Mouse (Mus musculus): ENCODE results near the gene Aff1.
A peak's percentile ranks its signal among the peaks of the same experiment; 100 is the strongest.

Gene Aff1

DNA sequence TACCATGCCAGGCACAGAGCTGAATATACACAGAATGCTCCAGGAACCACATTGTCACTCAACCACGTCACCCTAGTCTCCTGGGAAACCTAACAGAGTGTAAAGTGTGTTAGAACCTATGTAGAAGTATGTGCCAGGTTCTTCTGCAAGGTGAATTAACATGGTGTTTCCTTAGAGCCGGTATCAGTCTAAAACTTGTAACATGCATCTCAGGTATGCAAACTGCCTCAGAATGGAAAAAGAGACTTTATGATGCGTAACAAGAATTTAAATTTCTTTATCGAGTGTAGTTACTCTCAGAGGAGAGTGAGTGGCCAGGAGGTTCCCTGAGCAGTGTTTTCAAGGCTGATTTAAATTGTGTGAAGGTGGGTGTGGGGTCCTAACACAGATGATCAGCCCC is 85.3 kb downstream of the Aff1 start:
- DNase-seq, result no peak

DNA sequence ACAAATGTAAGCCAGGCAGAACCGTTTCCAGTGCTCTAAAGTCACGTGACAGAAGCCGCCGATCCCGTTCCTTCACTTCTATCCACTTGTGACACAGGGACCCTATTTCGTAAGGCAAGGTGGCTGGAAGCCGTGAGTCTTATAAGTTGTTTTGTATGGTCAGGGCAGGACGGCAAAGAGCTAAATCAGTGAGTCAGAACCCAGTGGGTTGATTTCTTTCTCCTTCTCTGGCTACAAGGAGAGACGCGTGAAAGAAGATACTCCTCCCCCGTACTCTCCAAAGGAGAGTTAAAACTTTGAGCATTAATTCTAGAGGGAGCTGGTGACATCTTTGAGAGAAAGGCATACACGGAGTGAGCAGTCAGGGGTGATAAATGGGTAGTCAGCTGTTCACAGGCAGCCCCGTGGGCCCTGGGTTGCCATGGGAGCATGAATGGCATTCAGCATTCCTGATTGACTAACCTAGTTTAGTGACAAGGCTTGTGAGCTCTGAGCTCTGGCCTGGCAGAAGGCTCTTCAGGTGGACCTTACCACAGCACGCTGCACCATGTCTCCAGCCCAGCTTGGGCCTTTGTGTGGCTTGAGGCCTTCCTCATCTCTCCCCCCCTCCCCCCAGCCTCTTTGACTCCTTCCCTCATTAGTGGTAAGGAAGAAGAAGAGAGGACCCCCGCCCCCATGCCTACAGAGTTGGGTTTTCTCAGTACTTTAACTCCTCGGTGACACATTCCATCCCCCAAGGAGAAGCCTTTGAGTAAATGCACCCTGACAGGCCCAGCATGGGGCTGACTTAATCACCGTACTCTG is 86.3 kb downstream of the Aff1 start:
- DNase-seq, result no peak

DNA sequence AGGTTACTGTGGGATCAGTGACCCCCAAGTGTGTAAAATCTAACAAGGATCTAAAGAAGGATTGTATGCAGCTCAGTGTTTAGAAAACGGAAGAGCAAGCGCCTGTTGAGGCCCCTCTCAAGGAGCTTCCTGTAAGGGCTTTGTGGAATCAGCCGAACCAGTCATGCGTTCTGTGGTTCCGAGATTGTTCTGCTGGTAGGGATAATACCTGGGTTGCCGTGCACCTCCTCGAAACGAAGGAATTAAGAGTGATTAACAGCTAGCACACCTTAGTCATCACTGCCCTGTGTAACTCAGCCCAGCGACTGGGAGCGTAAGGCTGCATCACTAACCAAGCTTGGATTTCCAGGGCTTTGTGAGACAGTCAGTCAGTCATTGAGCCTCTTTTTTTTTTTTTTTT is 87.7 kb downstream of the Aff1 start:
- DNase-seq, result no peak

DNA sequence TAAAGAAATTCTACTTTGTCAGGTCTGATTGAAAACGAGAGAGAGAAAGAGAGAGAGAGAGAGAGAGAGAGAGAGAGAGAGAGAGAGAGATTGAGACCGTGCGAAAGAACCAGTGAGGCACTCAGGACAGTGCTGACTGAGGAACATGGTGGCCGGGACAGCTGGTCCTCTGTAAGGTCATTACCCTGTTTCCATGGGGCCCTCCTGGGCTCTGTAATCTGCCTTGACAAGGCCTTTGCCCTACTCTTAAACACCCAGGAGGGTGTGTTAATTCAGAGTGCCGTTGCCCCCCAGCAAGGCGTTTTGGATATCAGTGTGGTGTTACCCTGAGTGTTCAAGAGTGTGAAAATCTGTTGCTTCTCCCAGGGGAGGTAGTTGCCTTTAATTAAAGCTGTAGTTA is 88.1 kb downstream of the Aff1 start:
- no peak for DNase-seq

DNA sequence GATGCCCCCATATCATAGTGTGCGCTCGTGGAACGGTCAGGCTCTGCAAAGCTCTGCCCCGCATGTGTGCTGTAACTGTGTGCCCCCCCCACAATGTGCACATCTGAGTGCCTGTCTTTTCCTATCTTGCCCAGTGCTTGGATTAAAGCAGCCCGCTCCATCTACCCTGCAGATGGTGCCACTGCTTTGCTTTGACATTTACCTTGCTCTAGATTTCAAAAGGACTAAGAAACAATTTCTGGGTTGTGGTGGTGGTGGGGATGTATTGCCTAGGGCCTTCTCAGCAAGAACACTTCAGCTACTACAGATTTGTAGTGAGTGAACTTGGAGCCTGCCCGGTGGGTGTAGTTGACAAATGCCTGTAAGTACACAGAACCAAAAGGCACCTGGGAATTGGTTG is 88.7 kb downstream of the Aff1 start:
- peak; percentile 51 for DNase-seq

DNA sequence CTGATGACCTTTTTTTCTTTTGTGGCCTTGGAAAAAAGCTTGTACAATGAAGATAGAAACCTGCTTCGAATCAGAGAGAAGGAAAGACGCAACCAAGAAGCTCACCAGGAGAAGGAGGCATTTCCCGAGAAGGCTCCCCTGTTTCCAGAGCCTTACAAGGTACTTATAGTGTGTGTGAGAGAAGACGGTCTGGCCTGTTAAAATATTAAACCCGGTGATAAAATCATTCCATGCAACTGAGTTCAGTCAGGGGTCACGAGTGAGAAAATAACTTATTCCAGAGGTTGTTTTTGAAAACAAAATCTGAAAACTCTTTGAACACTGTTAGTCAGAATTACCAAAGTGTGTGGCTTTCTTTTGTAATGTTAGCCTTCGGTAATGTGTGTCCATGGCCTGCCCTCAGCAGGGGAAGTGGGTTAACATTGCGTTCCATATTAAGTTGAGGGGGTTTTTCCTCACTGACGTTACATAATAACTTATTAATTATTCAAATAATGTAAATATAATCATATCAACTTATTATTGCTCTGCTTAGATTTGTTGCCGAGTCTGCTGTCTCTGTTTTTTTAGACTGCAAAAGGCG is 91.0 kb downstream of the Aff1 start:
- DNase-seq, result no peak

DNA sequence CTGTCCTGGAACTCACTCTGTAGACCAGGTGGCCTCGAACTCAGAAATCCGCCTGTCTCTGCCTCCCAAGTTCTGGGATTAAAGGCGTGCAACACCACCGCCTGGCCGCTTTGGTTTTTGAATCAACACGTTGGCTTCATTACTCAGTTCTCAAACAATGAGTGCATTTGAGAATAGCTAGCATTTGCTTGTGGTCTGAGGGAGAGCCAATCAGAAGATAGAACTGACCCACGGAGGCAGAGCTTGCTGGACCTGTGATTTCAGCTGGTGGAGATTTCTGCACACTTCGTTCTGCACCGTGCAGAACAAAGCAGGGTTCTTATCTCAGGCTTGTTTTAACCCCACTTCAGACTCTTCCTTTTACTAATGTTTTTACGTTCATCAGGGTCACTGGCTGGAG is 93.9 kb downstream of the Aff1 start:
- no peak for DNase-seq

DNA sequence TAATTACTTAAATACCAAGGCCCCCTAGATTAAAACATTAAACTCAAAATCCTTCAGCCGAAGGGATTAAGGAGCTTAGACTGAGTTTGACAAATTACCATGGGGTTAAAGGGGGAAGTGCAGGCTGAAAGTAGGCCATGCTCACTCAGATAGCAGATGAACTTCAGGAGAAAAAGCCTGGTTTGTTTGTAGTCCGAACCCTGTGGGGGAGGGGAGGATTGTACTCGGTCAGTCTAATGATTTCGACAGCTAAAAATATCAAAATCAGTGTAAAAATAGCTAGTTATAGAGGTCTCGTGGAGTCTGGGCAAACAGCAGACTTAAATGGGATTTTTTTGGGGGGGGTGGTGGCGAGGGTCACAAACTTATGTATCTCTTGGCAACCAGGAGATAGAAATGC is 96.3 kb downstream of the Aff1 start:
- DNase-seq, result no peak

DNA sequence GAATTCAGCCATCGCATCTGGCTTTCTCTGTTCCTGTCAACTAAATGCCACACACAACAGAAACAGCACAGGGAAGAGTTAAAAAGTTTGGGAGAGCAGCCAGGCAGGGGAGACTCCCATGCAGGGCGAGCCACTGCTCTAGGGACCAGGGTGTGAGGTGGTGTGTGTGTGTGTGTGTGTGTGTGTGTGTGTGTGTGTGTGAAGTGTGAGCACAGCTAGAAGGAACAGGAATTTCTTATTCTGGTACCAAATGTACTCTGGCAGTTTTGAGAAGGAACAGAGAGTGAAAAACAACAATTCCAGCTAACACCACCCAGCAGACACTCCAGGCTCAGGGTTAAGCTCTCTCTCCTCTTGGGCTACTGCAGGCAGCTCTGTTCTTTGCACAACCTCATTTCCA is 96.8 kb downstream of the Aff1 start:
- no peak for DNase-seq

DNA sequence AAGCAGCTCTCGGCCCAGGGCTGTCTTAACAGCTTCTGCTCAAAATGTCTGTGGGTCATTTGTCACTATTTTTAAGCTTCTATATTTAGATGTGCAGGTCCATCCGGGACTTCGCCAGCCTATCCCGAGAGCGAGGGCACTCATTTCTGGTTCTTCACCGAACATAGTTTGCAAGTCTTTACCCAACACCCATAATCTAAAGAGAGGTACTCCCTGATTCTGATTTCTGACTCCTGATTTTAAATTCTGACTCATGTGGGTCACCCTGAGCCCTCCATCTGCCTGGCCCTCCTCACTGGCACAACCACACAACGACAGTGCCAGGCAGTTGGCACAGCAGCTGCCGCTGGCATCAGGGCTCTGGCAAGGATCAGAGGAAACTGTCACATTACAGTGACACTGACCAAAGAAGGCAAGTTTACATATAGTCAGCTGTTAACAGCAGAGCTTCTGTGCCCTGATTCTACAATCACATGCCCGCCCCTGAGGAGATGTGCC is 97.5 kb downstream of the Aff1 start:
- DNase-seq, result peak; percentile 86

DNA sequence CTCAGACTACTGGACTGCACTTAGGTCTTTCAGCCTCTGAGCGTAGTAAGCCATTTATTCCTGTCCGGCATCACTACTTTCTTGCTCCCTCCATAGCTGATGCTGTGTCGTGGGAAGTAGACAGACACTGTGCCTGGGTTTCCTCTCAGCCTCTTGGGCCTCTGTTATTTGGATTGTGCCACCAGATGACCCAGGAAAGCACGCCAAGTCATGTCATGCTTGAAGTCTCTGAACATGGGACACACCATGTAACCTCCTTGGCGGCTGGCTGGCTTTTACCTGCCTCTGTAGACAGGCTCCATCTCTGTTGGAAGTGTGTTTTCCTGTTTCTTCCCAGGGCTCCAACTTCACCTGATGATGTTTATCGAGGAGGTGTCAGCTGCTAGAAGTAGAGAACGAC is 99.6 kb downstream of the Aff1 start:
- DNase-seq, result no peak

DNA sequence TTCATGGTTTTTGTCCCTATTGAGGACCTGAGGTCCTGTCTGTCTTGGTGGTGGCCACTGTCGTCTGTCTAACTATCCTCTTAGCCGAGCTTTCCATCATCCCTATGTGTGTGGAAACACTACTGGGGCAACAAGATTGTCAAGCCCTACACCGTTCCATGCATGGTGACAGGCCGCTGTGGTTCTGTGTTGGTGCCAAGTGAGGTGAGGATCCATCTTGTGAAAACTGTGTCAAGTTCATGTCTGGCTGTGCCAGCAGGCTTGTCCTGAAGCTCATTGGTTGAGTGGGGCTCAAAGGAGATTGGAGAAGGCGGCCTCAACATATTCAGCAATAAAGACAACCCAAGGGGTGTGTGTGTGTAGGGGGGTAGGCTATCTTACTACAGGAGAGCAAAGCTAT is 102.9 kb downstream of the Aff1 start:
- no peak for DNase-seq

DNA sequence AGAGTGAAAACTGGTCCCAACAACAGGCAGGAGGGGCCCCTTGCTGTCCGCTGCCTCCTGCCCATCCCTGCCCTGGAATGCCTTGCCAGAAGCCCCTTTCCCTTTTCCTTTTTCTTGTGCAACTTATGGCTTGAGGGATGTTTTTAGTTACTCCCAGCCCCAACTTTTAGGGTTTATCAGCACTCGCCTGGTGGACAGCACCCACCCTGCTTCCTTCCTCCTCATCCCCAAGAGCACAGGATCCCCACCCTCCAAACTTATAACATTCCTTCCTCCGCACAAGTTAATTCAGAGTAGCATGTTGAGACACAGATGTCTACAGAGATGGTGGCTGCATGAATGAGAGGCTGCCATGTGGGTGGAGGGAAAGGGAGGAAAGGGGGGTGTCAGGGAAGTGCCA is 103.9 kb downstream of the Aff1 start:
- no peak for DNase-seq

DNA sequence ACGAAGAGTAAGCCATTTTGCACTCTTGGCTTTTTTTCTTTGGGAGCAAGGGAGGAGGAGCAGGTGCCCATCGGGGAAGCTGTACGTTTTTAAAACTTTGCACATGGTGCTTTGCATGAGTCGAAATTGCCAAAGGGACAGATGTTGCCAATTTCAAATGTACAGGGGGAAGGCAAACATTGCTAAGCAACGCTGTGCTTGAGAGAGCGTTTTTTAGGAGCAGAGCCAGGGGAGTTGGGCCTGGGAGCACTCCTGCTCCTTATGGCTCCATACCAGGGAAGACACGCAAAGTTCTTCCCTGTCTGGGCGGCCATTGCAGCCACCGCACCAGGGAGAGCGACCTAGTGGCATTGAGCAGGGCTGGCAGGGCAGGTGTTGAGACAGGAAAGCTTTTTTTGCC is 105.6 kb downstream of the Aff1 start:
- no peak for DNase-seq

DNA sequence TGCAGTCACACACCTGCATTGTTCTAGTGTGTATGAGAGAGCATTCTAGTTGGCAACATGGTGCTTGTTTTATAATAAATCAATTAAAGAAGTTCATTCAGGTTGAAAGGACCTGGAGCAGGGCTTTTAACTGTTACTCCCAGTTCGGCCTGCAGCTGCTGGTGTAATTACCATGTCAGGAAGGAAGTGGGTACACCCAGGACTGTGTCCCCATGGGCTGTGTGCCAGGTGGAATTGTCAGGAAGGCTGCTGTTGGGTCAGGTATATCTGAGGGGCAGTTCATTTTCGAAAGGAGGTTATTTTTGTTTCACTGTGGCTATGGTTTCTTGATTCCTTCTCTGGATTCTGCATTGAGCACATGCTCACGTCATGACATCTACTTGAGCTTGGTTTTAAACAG is 107.3 kb downstream of the Aff1 start:
- DNase-seq, result no peak

DNA sequence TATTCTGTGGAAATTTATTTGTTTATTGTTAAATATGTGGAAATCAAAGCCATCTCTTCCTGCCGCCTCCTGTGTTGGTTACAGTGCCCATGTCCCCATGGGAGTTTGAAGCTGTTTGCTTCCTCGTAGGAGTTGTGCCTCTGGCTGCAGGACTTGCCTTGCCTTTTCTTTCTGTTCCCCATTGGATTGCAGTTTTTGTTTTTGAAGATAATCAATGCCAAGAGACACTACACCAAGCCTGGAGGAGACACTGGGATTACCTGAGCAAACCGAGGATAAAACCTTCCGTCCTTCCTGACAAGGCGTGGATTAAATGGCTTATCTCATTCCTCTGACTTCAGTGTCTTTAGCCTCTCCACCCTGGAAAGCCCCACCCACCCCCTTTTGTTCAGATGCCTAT is 107.8 kb downstream of the Aff1 start:
- no peak for DNase-seq

DNA sequence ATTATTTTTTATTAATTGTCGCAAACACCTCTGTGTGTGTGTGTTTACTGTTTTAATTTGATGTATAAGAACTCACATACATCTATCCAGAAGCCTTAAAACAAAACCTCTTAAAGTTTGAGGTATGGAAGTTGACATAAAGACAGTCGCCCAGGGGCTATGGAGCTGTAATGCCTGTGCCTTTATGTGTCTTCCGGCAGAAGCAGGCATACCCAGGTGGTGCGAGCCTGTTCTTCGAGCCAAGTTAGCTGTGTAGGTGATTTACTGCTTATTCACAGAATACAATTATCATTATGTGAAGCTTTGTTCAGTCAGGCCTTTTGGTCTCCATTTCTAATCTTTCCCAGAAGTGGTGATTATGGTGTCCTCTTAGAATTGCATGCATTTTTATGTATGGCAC is 111.2 kb downstream of the Aff1 start:
- no peak for DNase-seq

DNA sequence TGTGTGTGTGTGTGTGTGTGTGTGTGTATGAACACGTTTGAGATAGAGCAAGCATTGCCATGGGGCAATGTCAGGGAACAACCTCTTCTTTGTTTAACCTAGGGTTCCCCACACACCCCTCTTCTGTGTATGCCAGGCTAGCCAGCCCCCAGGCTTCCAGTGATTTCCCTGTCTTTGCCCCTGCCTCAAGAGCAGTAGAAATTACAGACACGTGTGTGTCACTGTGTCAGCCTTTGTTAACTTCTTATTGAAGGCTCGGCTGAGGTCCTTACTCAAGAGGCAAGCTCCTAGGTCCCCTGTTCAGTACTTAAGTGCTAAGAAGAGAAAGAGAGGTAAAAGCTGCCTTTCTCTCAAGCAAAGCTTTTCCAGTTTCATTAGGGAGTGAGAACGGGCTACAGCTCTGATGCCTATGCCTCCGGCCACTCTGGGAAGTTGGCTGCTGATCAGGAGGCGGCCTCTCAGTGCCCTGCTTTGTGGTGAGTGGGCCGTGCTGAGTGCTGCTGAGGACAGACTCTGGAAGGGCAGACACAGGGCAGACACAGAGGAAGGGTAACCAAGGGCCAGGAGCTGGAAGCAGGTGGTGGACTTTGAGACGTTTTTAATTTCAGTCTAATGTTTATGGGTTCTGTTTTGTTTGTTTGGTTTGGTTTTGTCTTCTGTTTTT is 111.9 kb downstream of the Aff1 start:
- DNase-seq, result no peak

DNA sequence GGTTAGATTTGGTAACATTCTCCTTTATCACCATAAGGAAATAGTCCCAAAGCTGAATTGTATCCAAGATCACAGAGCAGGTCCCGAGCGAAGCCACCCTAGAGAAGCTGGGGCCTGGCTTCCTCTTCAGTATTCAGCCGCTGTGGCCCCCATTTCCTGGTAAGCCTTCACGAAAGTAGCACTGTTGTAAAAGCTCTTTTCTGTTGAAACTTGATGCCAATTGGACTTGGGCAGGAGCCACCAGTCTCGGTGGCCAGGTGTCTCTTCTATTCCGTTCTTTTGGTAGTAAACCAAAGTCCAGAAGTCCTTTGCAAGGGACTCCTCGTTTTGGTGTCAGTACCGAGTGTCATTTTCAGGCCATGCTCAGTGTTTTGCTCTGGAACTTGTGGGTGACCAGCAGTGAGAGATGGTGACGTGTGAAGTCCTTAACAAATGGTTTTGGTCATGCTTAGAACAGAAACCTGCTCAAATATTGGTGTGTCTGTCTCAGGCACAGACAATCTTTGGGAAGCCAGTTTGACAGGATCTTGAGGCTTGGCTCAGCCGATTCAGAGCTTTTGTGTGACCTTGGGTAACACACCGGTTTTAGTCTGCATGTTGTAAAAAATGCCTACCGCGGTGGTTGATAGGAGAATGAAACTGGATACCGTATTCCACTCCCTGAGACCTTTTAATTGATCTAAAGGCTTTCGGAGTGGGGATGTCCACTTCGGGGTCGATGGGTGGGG is 114.8 kb downstream of the Aff1 start:
- no peak for DNase-seq

DNA sequence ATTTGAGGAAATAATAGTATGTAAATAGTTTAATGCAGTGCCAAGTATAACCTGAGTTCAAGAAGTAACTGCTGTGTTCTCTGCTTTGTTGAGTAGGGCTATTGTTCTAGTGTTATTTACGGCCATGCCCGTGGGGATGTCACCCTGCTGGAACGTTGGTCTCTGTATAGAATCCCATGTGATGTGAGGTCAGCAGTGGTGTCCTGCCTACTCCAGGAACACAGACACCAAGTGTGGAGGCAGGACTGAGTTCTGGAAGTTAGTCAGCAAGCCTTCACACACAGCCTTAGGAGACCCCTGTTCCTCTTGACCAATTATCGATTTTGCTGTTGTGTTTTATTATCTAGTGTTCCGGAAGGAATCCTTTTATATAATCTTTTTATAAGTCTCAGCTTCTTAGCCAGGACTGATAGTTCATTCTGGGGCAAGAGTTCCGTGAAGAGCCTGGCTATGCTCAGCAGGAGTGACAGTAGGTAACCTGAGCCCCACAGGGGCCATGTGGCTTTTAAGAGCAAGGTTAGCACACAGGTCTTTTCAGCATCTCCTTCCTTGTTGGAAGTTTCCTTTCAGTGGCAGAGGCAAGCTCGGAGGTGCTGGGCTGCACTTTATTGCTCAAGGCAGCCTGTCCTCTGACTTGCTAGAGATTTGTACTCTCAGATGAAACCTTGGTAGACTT is 115.6 kb downstream of the Aff1 start:
- DNase-seq, result no peak

DNA sequence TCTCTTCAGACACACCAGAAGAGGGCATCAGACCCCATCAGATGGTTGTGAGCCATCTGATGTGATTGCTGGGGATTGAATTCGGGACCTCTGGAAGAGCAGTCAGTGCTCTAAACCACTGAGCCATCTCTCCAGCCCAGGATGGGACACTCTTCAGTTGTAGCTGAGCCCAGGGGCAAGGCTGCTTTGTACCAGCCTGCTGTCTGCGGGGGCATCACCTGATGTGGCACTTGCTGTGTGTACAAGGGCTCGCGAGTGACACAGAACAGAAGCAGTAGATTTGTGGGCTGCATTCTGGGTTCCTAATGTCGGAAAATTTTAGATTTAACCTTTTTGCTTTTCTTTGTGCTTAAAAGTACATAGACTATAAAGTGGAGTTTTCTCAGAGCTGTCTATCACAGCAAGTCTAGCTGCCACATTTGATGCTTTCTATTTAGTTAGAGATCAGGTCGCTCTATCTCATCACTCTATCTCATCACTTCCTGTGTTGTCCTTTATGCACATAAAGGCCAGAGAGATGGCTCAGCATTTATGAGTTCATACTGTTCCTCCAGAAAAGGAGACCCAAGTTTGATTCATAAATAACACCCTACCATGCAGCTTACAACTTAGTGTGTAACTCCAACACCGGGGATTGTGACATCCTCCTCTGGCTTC is 117.6 kb downstream of the Aff1 start:
- DNase-seq, result no peak

DNA sequence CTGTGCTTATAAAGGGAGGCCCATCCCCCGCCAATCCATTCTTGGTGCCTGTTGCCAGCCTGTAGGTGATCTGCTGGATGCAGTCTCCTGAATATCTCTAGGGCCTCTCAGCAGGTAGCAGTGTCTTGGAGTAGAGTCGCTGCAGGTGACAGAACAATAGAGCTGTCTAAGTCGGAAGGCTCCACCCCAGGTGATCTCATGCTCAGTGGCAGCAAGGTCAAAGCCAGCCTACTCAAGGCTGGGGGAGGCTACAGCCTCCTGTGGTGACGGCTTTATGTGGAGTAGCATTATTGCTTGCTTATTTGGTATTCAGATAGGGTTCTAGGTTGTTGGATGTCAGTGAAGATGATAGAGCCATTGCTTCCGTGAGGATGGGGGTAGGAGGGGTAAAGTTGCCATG is 121.1 kb downstream of the Aff1 start:
- DNase-seq, result no peak

Measured in cerebellum, adult 11 months (tissue).